Comparison of ENCODE assay signal across 8 mouse cellular contexts in genomic region chr7:98481066-98481734, GRCm38 (mm10). TPM values are rescaled to one million over a fixed set of nuclear protein-coding genes. Genes with fewer than 3 reads are reported as not detected.
DNase-seq lines count a peak whose midpoint lies in the region; ATAC-seq lines count a peak whose summit lies in the region.

No protein-coding gene starts in this region.

- H3K27ac ChIP-seq in heart, embryonic 11.5 days (ENCODE audit: low read depth, low read length): no peak overlapping the region
- no peak overlapping the region for H3K27ac ChIP-seq in midbrain, embryonic 11.5 days (ENCODE audit: low read depth, low read length)

- H3K4me2 ChIP-seq in heart, embryonic 11.5 days: no peak overlapping the region
- no peak overlapping the region for H3K4me2 ChIP-seq in midbrain, embryonic 11.5 days

- no peak overlapping the region for H3K4me3 ChIP-seq in heart, embryonic 11.5 days (ENCODE audit: low read depth, low read length)
- no peak overlapping the region for H3K4me3 ChIP-seq in midbrain, embryonic 11.5 days (ENCODE audit: low read depth, low read length)

- 22% methylated on average over 9 of the region's 9 CpGs for WGBS in heart, embryonic 11.5 days (ENCODE audit: insufficient replicate concordance)
- 16% methylated on average over 9 of the region's 9 CpGs for WGBS in midbrain, embryonic 11.5 days

- peak; percentile 98 for DNase-seq in heart, adult 11 months
- DNase-seq in cerebellum, postnatal 4 days (ENCODE audit: low spot score in 2 of 2): peak; percentile 63 to 84
- peak; percentile 80 for DNase-seq in gastrocnemius, postnatal 10 days
- peak; percentile 90 for DNase-seq in induced T-regulatory cell, adult 2 months (ENCODE audit: low read depth)
- DNase-seq in left cerebral cortex, adult 18-20 months (ENCODE audit: low spot score in 2 of 2): peak; percentile 76 to 80
- DNase-seq in midbrain, embryonic 11.5 days (ENCODE audit: low spot score, missing footprints): peak; percentile 94
- peak; percentile 37 to 60 for DNase-seq in right cerebral cortex, postnatal 36 days (ENCODE audit: low spot score in 2 of 2)

- no peak overlapping the region for H3K9ac ChIP-seq in heart, embryonic 11.5 days (ENCODE audit: low read depth, low read length)
- H3K9ac ChIP-seq in midbrain, embryonic 11.5 days (ENCODE audit: low read length): no peak overlapping the region

- no peaks in the 10 kb centered on the region for H3K9me3 ChIP-seq in heart, embryonic 11.5 days (replicated peaks; ENCODE audit: control insufficient read depth, low read length)
- no peaks in the 10 kb centered on the region for H3K9me3 ChIP-seq in midbrain, embryonic 11.5 days (ENCODE audit: control insufficient read depth, low read length)

- no peaks in the 10 kb centered on the region for H3K36me3 ChIP-seq in heart, embryonic 11.5 days (ENCODE audit: control insufficient read depth, insufficient read depth, low read length)
- no peaks in the 10 kb centered on the region; the same call in 1 of the 2 replicates for H3K36me3 ChIP-seq in midbrain, embryonic 11.5 days (ENCODE audit: control insufficient read depth, insufficient read depth, low read length)

- peaks cover 12% of the 10 kb centered on the region for H3K27me3 ChIP-seq in heart, embryonic 11.5 days (ENCODE audit: control insufficient read depth, insufficient read depth, low read length)
- no peaks in the 10 kb centered on the region for H3K27me3 ChIP-seq in midbrain, embryonic 11.5 days (ENCODE audit: control insufficient read depth, insufficient read depth, low read length)

- no peak for ATAC-seq in heart, embryonic 11.5 days (replicated peaks; ENCODE audit: insufficient number of reproducible peaks, low FRiP score, low TSS enrichment)
- ATAC-seq in midbrain, embryonic 11.5 days (ENCODE audit: low FRiP score): peak; percentile 79

- peaks cover 12% of the 10 kb centered on the region for H3K4me1 ChIP-seq in heart, embryonic 11.5 days (ENCODE audit: control insufficient read depth, insufficient read depth, low read length)
- no peaks in the 10 kb centered on the region for H3K4me1 ChIP-seq in midbrain, embryonic 11.5 days (ENCODE audit: control insufficient read depth, insufficient read depth, low read length)

RNA-seq across cellular contexts. Expression of gene Lrrc32, which starts 7.9 kb away (rescaled TPM):
- polyA plus RNA-seq in heart, embryonic 11.5 days (2014; fragmentation: Nextera tagmentation; extraction: Ambion mirVana): 3.9 and 6.4 TPM in 2 replicates
- total RNA-seq in gastrocnemius, postnatal 10 days (2021): 1 to 10 TPM; 7.4 to 8.8 TPM
- total RNA-seq in left cerebral cortex, adult 18-20 months (2021): 1 to 10 TPM; 5.9 to 6.4 TPM
- polyA plus RNA-seq in midbrain, embryonic 11.5 days (2014; fragmentation: Nextera tagmentation; extraction: Ambion mirVana): 4.3 TPM in 2 replicates

RNA-seq across cellular contexts. Expression of gene Gucy2d, which starts 41.0 kb away (rescaled TPM):
- 0.10 TPM in 1 of 2 replicates, not detected in the other for polyA plus RNA-seq in heart, embryonic 11.5 days (2014; fragmentation: Nextera tagmentation; extraction: Ambion mirVana)
- not detected for total RNA-seq in gastrocnemius, postnatal 10 days (2021)
- total RNA-seq in left cerebral cortex, adult 18-20 months (2021): not detected
- not detected in 2 replicates for polyA plus RNA-seq in midbrain, embryonic 11.5 days (2014; fragmentation: Nextera tagmentation; extraction: Ambion mirVana)
